Mouse (Mus musculus) embryonic facial prominence, embryonic 14.5 days (tissue): ENCODE data around the gene Dusp22. TPM values are rescaled to one million over a fixed set of nuclear protein-coding genes. Genes with fewer than 3 reads are reported as not detected.

Source experiments
- ATAC-seq: fragments of 200-750 bp; cut with Nextera tagmentation; 2 replicates; pipeline ENCODE4 v1.8.0; 2017; ENCODE audit warnings: low read depth, moderate number of reproducible peaks, moderate TSS enrichment
- DNase-seq: peaks from one replicate; pipeline ENCODE4 v3.0.0-alpha.2; 2015; ENCODE audit warnings: low spot score
- H3K27ac ChIP-seq: fragments of 300-500 bp; sonication (generic); replicated peaks from 2 replicates; pipeline ENCODE4 v1.5.1; 2014; ENCODE audit warnings: low read depth, mild to moderate bottlenecking, low read length, moderate library complexity
- H3K27me3 ChIP-seq: fragments of 300-500 bp; sonication (generic); replicated peaks from 2 replicates; pipeline ENCODE4 v1.6.1; 2014; ENCODE audit warnings: low read length; ENCODE audit not compliant: control insufficient read depth, insufficient read depth
- H3K36me3 ChIP-seq: fragments of 300-500 bp; sonication (generic); 2 replicates; pipeline ENCODE4 v1.6.1; 2014; ENCODE audit warnings: low read length, mixed read lengths; ENCODE audit not compliant: control insufficient read depth, insufficient read depth
- H3K4me1 ChIP-seq: fragments of 300-500 bp; sonication (generic); 2 replicates; pipeline ENCODE4 v1.6.1; 2014; ENCODE audit warnings: antibody characterized with exemption, low read length; ENCODE audit not compliant: control insufficient read depth, insufficient read depth
- H3K4me2 ChIP-seq: fragments of 300-500 bp; sonication (generic); 2 replicates; pipeline ENCODE4 v1.6.1; 2014; ENCODE audit warnings: low read depth, mild to moderate bottlenecking, low read length, moderate library complexity, mixed read lengths
- H3K4me3 ChIP-seq: fragments of 300-500 bp; sonication (generic); 2 replicates; pipeline ENCODE4 v1.5.1; 2014; ENCODE audit warnings: low read depth, mild to moderate bottlenecking, low read length
- H3K9ac ChIP-seq: fragments of 300-500 bp; sonication (generic); 2 replicates; pipeline ENCODE4 v1.6.1; 2014; ENCODE audit warnings: low read depth, mild to moderate bottlenecking, low read length, moderate library complexity, mixed read lengths
- H3K9me3 ChIP-seq: fragments of 300-500 bp; sonication (generic); 2 replicates; pipeline ENCODE4 v1.6.1; 2016; ENCODE audit warnings: low read length; ENCODE audit not compliant: control insufficient read depth
- WGBS: fragments of 180-500 bp; shearing (Covaris S2); extraction: QIAGEN DNeasy Blood & Tissue Kit; methylation state at CpG from one replicate; pipeline ENCODE4 v1.1.7; 2014; 5-methylcytosine and 5-hydroxymethylcytosine counted together
- polyA plus RNA-seq: library from polyadenylated mRNA; unstranded; fragments of >200 nt; fragmentation: Nextera tagmentation; extraction: Ambion mirVana; gene quantifications from 2 replicates; pipeline ENCODE4 v1.2.1, GENCODE M21; 2014

Gene Dusp22
- polyA plus RNA-seq, 1 experiment from 2014 or later = 35.8 TPM

- H3K36me3 ChIP-seq = no peaks in the 10 kb centered on the region
- H3K27ac ChIP-seq = no peak overlapping the region
- H3K9ac ChIP-seq = no peak overlapping the region
- DNase-seq = no peak
- H3K4me2 ChIP-seq = no peak overlapping the region
- no peak overlapping the region for H3K4me3 ChIP-seq
- no peaks in the 10 kb centered on the region for H3K9me3 ChIP-seq
- H3K4me1 ChIP-seq = no peaks in the 10 kb centered on the region
- H3K27me3 ChIP-seq = no peaks in the 10 kb centered on the region
- 86% methylated on average over 5 of the region's 5 CpGs for WGBS
- ATAC-seq = no peak
These were observed 21.3 kb upstream of the Dusp22 start for GRCm38 (mm10) chr13:30638378-30639115.

DNA sequence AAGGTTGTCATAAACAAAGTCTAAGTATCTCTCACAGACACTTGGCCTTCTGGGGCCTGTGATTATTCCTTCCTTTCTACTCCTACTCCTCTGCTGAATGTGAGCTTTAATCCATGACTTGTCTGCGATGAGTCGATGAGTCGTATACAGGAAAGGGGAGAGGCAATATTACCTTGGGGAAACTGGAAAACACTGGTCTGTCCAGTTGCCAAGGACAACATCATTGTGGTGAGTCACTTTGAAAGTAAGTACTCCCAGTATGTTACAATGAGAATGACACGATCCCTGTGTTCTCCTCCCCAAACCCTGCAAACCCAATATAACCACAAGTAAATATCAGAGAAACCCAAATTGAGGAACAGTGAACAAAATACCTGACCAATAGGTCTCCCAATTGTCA, 17.7 kb upstream of the Dusp22 start:
- 0 out of 2 replicates have a peak, but pooled peaks cover 4% of the 10 kb centered on the region for H3K9me3 ChIP-seq
- H3K4me3 ChIP-seq = no peak overlapping the region
- no peaks in the 10 kb centered on the region for H3K4me1 ChIP-seq
- no peak for ATAC-seq
- WGBS = 67% methylated on average over 4 of the region's 4 CpGs
- no peak overlapping the region for H3K4me2 ChIP-seq
- H3K36me3 ChIP-seq = no peaks in the 10 kb centered on the region
- no peaks in the 10 kb centered on the region for H3K27me3 ChIP-seq
- no peak for DNase-seq
- no peak overlapping the region for H3K27ac ChIP-seq
- H3K9ac ChIP-seq = no peak overlapping the region

DNA sequence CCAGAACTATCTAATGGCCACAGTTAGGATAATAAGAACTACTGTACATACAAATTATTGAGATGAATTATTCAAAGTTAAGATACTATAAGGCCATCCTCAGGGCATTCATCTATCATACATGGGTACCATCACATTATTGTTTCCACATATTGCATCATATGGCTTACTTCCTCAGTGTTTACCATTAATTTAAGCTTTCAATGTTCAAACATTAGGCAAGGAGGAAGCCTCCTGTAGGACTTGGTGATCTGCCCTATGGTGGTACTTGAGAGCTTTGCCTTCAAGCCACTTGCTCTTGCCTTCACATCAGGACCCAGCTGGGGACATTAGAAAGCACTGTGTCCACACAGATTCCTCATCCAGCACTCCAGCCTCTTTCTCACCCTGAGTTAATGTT, 11.3 kb upstream of the Dusp22 start:
- Histone ChIP-seq H3K9me3 (0 out of 2 replicates have a peak, but pooled peaks cover 4% of the 10 kb centered on the region), H3K36me3 (no peaks in the 10 kb centered on the region), H3K9ac (no peak overlapping the region), H3K4me3 (no peak overlapping the region), H3K27me3 (no peaks in the 10 kb centered on the region), H3K27ac (no peak overlapping the region), H3K4me2 (no peak overlapping the region), H3K4me1 (no peaks in the 10 kb centered on the region)
- no peak for DNase-seq
- ATAC-seq = no peak

- Histone ChIP-seq H3K4me3 (no peak overlapping the region), H3K36me3 (no peaks in the 10 kb centered on the region), H3K27ac (no peak overlapping the region), H3K9ac (no peak overlapping the region), H3K4me1 (no peaks in the 10 kb centered on the region), H3K4me2 (no peak overlapping the region), H3K9me3 (0 out of 2 replicates have a peak, but pooled peaks cover 2% of the 10 kb centered on the region), H3K27me3 (no peaks in the 10 kb centered on the region)
- no peak for ATAC-seq
- 86% methylated on average over 5 of the region's 5 CpGs for WGBS
- DNase-seq = no peak
These were observed 10.6 kb upstream of the Dusp22 start for GRCm38 (mm10) chr13:30649197-30649596.

DNA sequence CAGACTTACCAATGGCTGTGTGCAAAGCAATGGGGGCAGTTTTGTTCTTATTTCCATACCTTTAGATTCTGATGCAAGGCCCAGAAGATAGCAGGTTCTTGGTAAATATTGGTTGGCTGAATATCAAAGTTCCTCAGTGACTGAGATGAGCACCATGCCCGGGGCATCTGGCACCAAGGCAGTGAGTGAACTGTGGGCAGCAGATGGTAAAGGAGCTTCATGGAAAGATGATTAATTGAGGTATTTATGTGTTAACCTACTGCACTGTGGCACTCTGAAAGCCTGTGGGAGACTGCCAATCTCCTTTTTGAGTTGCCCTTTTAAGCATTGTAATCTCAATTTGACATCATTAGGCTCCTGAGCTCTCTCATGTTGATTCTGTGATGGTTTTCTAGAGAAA, 9.1 kb upstream of the Dusp22 start:
- no peaks in the 10 kb centered on the region for H3K27me3 ChIP-seq
- 77% methylated on average over 1 of the region's 1 CpGs for WGBS
- no peaks in the 10 kb centered on the region for H3K36me3 ChIP-seq
- ATAC-seq = no peak
- no peak overlapping the region for H3K9ac ChIP-seq
- H3K4me2 ChIP-seq = no peak overlapping the region
- H3K27ac ChIP-seq = no peak overlapping the region
- no peak overlapping the region for H3K4me3 ChIP-seq
- H3K9me3 ChIP-seq = no peaks in the 10 kb centered on the region
- DNase-seq = no peak
- H3K4me1 ChIP-seq = no peaks in the 10 kb centered on the region

DNA sequence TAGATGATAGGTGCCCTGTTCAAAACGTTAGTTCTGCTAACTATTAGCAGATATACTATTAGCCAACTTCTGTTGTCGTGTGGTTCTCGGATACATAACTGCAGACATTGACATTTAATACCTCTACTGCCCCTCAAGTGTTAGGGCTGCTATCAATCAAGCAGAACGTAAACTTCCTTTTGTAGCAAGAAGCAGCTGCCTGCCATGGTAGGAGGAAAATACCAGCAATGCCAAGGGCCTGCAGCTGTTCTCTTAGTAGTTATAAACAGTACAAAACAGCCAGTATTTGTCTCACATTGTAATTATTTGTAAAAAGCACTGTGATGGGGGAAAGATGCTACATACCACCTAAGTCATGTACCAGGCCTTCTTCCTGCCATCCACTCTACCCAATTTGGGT, 6.7 kb upstream of the Dusp22 start:
- DNase-seq (peak; percentile 57), ATAC-seq (no peak)
- Histone ChIP-seq H3K27me3 (no peaks in the 10 kb centered on the region), H3K4me2 (no peak overlapping the region), H3K36me3 (no peaks in the 10 kb centered on the region), H3K4me1 (no peaks in the 10 kb centered on the region), H3K9me3 (no peaks in the 10 kb centered on the region), H3K9ac (no peak overlapping the region), H3K4me3 (no peak overlapping the region), H3K27ac (no peak overlapping the region)
- WGBS = 20% methylated on average over 4 of the region's 4 CpGs

DNA sequence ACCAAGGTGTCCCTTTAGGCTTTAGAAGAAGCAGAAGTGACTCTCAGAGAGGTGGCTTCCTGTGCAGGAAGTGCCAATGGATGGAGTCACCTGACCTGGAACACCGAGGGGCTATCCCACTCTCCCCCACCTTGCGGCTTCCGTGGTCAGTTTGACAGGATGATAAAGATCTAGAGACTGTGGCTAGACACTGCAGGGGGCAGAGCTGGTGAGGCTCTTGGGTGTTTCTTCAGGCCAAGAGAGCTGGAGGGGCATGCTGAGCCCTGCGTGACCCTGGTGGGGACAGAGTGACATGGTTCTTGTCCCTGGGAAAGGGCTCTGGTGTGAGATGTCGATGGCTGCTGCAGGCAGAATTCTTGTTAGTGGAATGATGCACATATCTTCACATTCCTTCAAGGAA, 5.3 kb upstream of the Dusp22 start:
- no peaks in the 10 kb centered on the region for H3K36me3 ChIP-seq
- H3K9me3 ChIP-seq = no peaks in the 10 kb centered on the region
- 67% methylated on average over 5 of the region's 5 CpGs for WGBS
- no peak overlapping the region for H3K27ac ChIP-seq
- H3K4me1 ChIP-seq = no peaks in the 10 kb centered on the region
- no peak overlapping the region for H3K4me3 ChIP-seq
- DNase-seq (no peak), ATAC-seq (no peak)
- H3K9ac ChIP-seq = no peak overlapping the region
- H3K27me3 ChIP-seq = no peaks in the 10 kb centered on the region
- no peak overlapping the region for H3K4me2 ChIP-seq

DNA sequence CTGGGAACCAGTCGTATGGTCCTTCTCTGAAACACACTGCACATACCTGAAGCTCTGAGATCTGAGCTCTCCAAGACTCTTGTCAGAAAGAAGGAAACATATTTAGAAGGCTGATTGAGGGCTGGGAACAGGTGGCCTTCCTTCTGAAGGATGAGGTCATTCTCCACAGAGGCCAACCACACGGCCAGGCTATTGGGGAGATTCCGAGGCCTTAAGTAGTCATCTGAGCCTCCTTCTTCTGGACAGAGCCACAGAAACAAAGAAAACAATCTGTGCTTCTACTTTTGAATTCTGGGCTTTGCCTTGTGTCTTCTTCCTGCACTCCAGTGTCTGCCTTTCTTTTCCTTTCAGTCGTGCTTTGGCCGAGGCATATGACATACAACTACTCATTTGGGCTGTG, 2.9 kb upstream of the Dusp22 start:
- Histone ChIP-seq H3K9ac (no peak overlapping the region), H3K27me3 (no peaks in the 10 kb centered on the region), H3K36me3 (no peaks in the 10 kb centered on the region), H3K4me2 (no peak overlapping the region), H3K4me1 (0 out of 2 replicates have a peak, but pooled peaks cover 5% of the 10 kb centered on the region), H3K4me3 (no peak overlapping the region), H3K9me3 (no peaks in the 10 kb centered on the region), H3K27ac (no peak overlapping the region)
- 58% methylated on average over 5 of the region's 5 CpGs for WGBS
- ATAC-seq (no peak), DNase-seq (no peak)

GRCm38 (mm10) chr13:30657779-30658178, 2.0 kb upstream of the Dusp22 start:
- ATAC-seq = no peak
- no peak overlapping the region for H3K27ac ChIP-seq
- H3K9ac ChIP-seq = no peak overlapping the region
- no peaks in the 10 kb centered on the region for H3K9me3 ChIP-seq
- H3K36me3 ChIP-seq = no peaks in the 10 kb centered on the region
- DNase-seq = no peak
- no peak overlapping the region for H3K4me3 ChIP-seq
- WGBS = 54% methylated on average over 2 of the region's 2 CpGs
- no peak overlapping the region for H3K4me2 ChIP-seq
- no peaks in the 10 kb centered on the region for H3K27me3 ChIP-seq
- 0 out of 2 replicates have a peak, but pooled peaks cover 5% of the 10 kb centered on the region for H3K4me1 ChIP-seq
